Mouse (Mus musculus) CD8-positive naive resting alpha-beta T cell, adult 2 months (primary cell): ENCODE measurements around the gene Creb3l2.

Experiments
- DNase-seq, 2 experiments: peaks; one replicate each; pipeline ENCODE4 v3.0.0; 2022; ENCODE audit warnings: low read depth in 2 of 2, low spot score in 2 of 2

The Creb3l2 gene

DNA sequence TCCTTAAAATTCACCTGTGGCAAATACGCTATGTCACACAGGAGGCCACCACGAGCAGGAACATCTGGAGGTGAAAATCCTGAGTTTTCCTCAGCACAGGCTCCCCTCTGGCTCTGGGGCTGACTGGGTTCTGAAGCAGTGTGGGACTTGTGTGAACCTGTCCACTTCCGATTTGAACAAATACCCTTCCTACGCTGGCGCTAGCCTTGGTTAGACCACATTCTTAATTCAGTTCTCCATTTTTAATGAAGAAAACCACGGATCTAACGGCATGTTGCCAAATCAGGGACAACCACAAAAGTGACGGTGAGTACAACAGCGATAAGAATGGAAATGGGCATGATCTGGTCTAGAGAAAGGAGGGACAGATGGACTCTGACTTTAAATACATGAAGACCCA lies 157.1 kb downstream of the Creb3l2 start:
- no peak for DNase-seq

GRCm38 (mm10) chr6:37283336-37283735 lies 158.6 kb downstream of the Creb3l2 start:
- DNase-seq = no peak

DNA sequence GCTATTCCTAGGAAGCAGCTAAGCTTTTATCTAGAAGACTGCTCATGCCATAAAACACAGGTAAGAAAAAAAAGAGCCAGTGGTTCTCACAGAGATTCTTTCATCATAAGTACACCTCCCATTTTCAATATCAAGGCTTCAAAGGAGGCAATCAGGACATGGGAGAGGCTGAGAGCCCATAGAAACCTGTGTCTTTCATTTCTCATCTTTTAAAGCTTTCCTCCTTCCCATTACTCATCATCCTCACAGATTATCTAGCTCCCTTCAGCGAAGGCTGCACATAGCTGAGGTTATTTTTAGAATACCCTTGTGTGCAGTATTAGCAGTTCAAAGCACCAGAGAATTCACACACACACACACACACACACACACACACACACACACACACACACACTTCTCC lies 159.3 kb downstream of the Creb3l2 start:
- no peak for DNase-seq
